Mouse (Mus musculus): ENCODE measurements around the gene Tmem132d. TPM values are rescaled to one million over a fixed set of nuclear protein-coding genes. Genes with fewer than 3 reads are reported as not detected.
A peak's percentile ranks its signal among the peaks of the same experiment; 100 is the strongest.

The Tmem132d gene
- polyA plus RNA-seq, 1 experiment from 2014 or later, result 0.02 TPM

DNA sequence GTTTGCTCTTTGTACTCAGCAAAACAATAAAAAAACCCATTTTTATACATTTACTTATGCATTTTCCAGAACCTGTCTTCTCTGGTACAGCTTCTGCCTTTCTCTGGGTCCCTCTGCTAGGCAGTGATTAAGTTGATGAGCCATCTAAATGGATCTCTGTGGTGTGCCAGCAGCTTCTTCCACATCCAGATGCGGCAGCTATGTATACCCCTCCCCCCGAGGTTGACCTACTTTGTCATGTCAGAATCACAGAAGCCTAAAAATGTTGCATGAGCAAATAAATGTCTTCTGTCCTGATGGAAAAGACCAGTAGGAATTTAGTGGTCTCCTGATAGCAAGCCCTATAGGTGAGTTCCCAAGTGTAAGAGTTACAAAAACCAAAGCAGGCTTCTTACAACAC is 601.1 kb downstream of the Tmem132d start:
- WGBS (ENCODE audit: insufficient replicate concordance), result 65% methylated on average over 2 of the region's 2 CpGs
- no peaks in the 10 kb centered on the region for H3K27me3 ChIP-seq

DNA sequence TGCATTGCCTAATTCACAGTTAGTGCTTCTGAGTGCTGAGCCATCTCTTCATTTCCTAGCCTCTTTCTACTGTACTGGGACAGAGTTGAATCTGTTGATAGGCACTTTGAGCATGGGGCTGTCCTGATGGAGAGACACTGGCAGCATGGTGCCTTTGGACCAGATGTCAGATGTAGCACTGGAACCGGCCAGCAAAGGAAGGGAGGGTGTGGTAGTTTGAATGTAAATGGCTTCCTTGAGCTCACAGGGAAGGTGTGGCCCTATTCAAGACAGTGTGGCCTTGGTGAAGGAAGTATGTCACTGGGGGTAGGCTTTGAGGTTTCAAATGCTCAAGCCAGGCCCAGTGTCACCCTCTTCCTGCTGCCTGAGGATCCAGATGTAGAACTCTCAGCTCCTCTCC is 602.0 kb downstream of the Tmem132d start:
- Histone ChIP-seq H3K4me1 (replicated peaks) (no peaks in the 10 kb centered on the region), H3K4me2 (no peak overlapping the region), H3K27me3 (no peaks in the 10 kb centered on the region), H3K9me3 (replicated peaks) (peaks cover 23% of the 10 kb centered on the region; the same call in 1 of the 2 replicates), H3K9ac (no peak overlapping the region), H3K36me3 (no peaks in the 10 kb centered on the region), H3K4me3 (replicated peaks) (no peak overlapping the region), H3K27ac (no peak overlapping the region)
- no peak for ATAC-seq (ENCODE audit: low read depth)
- 41% methylated on average over 1 of the region's 1 CpGs for WGBS (ENCODE audit: insufficient replicate concordance)
- no peak for DNase-seq

More for the DNA sequence above, 601.1 kb downstream of the Tmem132d start:
- Histone ChIP-seq H3K4me3 (replicated peaks) (no peak overlapping the region), H3K9me3 (replicated peaks) (peaks cover 20% of the 10 kb centered on the region; the same call in 1 of the 2 replicates), H3K9ac (no peak overlapping the region), H3K4me1 (replicated peaks) (no peaks in the 10 kb centered on the region), H3K36me3 (no peaks in the 10 kb centered on the region), H3K4me2 (no peak overlapping the region), H3K27ac (no peak overlapping the region)
- ATAC-seq (ENCODE audit: low read depth) (no peak), DNase-seq (no peak)

DNA sequence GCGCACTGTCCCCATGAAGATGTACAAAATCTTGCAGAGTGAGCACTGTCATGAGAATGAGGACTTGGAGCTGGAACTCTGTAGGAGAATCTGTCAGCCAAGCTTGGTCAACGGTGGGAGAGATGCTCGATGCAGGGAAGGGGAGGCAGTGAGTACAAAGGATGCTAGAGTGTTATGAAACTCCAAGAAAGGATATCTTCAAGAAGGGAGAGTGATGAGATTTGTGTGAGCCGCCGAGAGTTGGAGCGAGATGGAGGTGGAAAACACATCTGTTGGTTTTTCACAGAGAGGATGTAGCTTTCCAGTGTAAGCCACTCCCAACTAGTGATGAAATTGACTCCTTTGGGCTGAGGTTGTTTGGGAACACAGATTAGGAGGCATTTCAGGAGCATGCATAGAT is 604.1 kb downstream of the Tmem132d start:
- 70% methylated on average over 6 of the region's 6 CpGs for WGBS (ENCODE audit: insufficient replicate concordance)

DNA sequence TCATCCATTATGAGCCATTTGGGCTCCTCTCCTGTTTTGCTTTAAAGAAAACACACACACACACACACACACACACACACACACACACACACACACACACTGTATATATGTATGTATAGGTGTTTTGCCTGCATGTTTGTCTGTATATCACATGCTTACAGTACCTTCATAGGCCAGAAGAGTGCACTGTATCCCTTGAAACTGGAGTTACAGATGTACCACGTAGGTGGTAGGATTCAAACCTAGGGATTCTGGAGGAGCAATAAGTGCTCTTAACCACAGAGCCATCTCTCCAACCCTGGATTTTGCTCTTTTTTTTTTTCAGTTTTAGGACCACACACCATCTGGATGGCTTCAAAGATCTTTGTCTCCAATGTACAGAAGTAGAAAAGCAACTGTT is 610.9 kb downstream of the Tmem132d start:
- DNase-seq (no peak), ATAC-seq (ENCODE audit: low read depth) (no peak)
- Histone ChIP-seq H3K27me3 (no peaks in the 10 kb centered on the region), H3K27ac (no peak overlapping the region), H3K4me3 (replicated peaks) (no peak overlapping the region), H3K4me2 (no peak overlapping the region), H3K4me1 (replicated peaks) (no peaks in the 10 kb centered on the region), H3K9me3 (replicated peaks) (peaks cover 28% of the 10 kb centered on the region; the same call in 1 of the 2 replicates), H3K36me3 (no peaks in the 10 kb centered on the region), H3K9ac (no peak overlapping the region)
- 32% methylated on average over 1 of the region's 1 CpGs for WGBS (ENCODE audit: insufficient replicate concordance)

More for the DNA sequence above, 604.1 kb downstream of the Tmem132d start:
- Histone ChIP-seq H3K4me1 (replicated peaks) (no peaks in the 10 kb centered on the region), H3K27ac (no peak overlapping the region), H3K27me3 (no peaks in the 10 kb centered on the region), H3K4me2 (no peak overlapping the region), H3K4me3 (replicated peaks) (no peak overlapping the region), H3K9me3 (replicated peaks) (peaks cover 31% of the 10 kb centered on the region; the same call in 1 of the 2 replicates), H3K36me3 (no peaks in the 10 kb centered on the region), H3K9ac (no peak overlapping the region)
- DNase-seq (no peak), ATAC-seq (ENCODE audit: low read depth) (no peak)

DNA sequence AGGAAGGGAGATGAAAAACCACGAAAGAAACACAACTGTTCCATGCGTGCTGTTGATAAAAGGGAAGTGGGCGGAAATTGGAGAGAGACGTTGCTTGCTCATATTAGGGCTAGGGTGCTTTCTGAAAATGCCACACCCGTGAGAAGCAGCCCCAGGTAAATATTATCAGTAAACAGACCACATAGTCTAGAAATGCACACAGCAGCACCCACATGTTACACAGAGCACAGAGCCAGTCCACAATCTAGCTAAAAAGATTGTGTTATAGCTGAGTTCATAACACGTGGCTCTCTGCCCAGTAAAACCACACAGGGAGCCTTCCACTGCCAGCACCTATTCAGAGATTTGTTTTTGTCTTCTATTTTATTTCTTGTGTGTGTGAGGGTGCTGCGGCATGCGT is 617.6 kb downstream of the Tmem132d start:
- no peak overlapping the region for H3K27ac ChIP-seq
- no peak overlapping the region for H3K4me3 ChIP-seq (replicated peaks)
- no peak overlapping the region for H3K4me2 ChIP-seq
- H3K4me1 ChIP-seq (replicated peaks), result no peaks in the 10 kb centered on the region
- 54% methylated on average over 8 of the region's 8 CpGs for WGBS (ENCODE audit: insufficient replicate concordance)
- no peaks in the 10 kb centered on the region for H3K27me3 ChIP-seq
- DNase-seq, result peak; percentile 6
- no peak for ATAC-seq (ENCODE audit: low read depth)
- H3K9me3 ChIP-seq (replicated peaks), result peaks cover 33% of the 10 kb centered on the region
- H3K9ac ChIP-seq, result no peak overlapping the region
- no peaks in the 10 kb centered on the region for H3K36me3 ChIP-seq

DNA sequence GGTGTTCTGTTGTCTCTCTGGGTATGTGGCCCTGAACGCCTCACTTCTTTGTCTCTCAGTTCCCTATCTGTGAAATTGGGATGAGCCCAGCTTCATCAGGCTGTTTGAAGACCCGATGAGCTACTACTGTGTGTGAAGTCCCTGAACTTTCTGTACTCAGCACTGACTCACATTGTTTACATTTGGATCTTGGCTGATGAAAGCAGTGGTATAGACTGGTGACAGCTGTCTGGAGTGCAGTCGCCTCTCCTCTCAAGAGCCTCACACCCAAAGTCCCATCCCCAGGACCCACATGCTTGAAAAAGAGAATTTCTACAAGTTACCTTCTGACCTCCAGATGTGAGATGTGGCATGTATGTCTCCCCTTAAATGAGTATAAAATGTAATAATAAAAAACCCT is 625.5 kb downstream of the Tmem132d start:
- ATAC-seq (ENCODE audit: low read depth) (no peak), DNase-seq (no peak)
- Histone ChIP-seq H3K4me3 (replicated peaks) (no peak overlapping the region), H3K9ac (no peak overlapping the region), H3K4me2 (no peak overlapping the region), H3K4me1 (replicated peaks) (no peaks in the 10 kb centered on the region), H3K27me3 (no peaks in the 10 kb centered on the region), H3K9me3 (replicated peaks) (peaks cover 21% of the 10 kb centered on the region; the same call in 1 of the 2 replicates), H3K36me3 (no peaks in the 10 kb centered on the region), H3K27ac (no peak overlapping the region)
- 68% methylated on average over 3 of the region's 3 CpGs for WGBS (ENCODE audit: insufficient replicate concordance)

GRCm38 (mm10) chr5:127806850-127807249 is 626.0 kb downstream of the Tmem132d start:
- ATAC-seq (ENCODE audit: low read depth) (no peak), DNase-seq (no peak)
- Histone ChIP-seq H3K9ac (no peak overlapping the region), H3K36me3 (no peaks in the 10 kb centered on the region), H3K4me3 (replicated peaks) (no peak overlapping the region), H3K27ac (no peak overlapping the region), H3K9me3 (replicated peaks) (0 out of 2 replicates have a peak, but pooled peaks cover 15% of the 10 kb centered on the region), H3K4me1 (replicated peaks) (no peaks in the 10 kb centered on the region), H3K27me3 (no peaks in the 10 kb centered on the region), H3K4me2 (no peak overlapping the region)
- 67% methylated on average over 12 of the region's 12 CpGs for WGBS (ENCODE audit: insufficient replicate concordance)

- 51% methylated on average over 4 of the region's 4 CpGs for WGBS (ENCODE audit: insufficient replicate concordance)
- no peak for DNase-seq
- Histone ChIP-seq H3K4me3 (replicated peaks) (no peak overlapping the region), H3K9me3 (replicated peaks) (peaks cover 30% of the 10 kb centered on the region), H3K36me3 (no peaks in the 10 kb centered on the region), H3K27me3 (no peaks in the 10 kb centered on the region), H3K9ac (no peak overlapping the region), H3K4me1 (replicated peaks) (no peaks in the 10 kb centered on the region), H3K27ac (no peak overlapping the region), H3K4me2 (no peak overlapping the region)
- no peak for ATAC-seq (ENCODE audit: low read depth)
These were observed 632.0 kb downstream of the Tmem132d start for GRCm38 (mm10) chr5:127800907-127801306.

- Histone ChIP-seq H3K9me3 (replicated peaks) (peaks cover 46% of the 10 kb centered on the region), H3K4me1 (replicated peaks) (no peaks in the 10 kb centered on the region), H3K36me3 (no peaks in the 10 kb centered on the region), H3K9ac (no peak overlapping the region), H3K27me3 (no peaks in the 10 kb centered on the region), H3K27ac (no peak overlapping the region), H3K4me2 (no peak overlapping the region), H3K4me3 (replicated peaks) (no peak overlapping the region)
- DNase-seq (no peak), ATAC-seq (ENCODE audit: low read depth) (no peak)
- 60% methylated on average over 5 of the region's 5 CpGs for WGBS (ENCODE audit: insufficient replicate concordance)
These were observed 651.7 kb downstream of the Tmem132d start for GRCm38 (mm10) chr5:127781221-127781620.

- no peak overlapping the region for H3K4me2 ChIP-seq
- H3K27me3 ChIP-seq, result no peaks in the 10 kb centered on the region
- peaks cover 28% of the 10 kb centered on the region for H3K9me3 ChIP-seq (replicated peaks)
- H3K36me3 ChIP-seq, result no peaks in the 10 kb centered on the region
- H3K4me3 ChIP-seq (replicated peaks), result no peak overlapping the region
- ATAC-seq (ENCODE audit: low read depth) (no peak), DNase-seq (no peak)
- no peak overlapping the region for H3K27ac ChIP-seq
- WGBS (ENCODE audit: insufficient replicate concordance), result 46% methylated on average over 7 of the region's 7 CpGs
- no peak overlapping the region for H3K9ac ChIP-seq
- H3K4me1 ChIP-seq (replicated peaks), result no peaks in the 10 kb centered on the region
These were observed 657.1 kb downstream of the Tmem132d start for GRCm38 (mm10) chr5:127775749-127776148.

DNA sequence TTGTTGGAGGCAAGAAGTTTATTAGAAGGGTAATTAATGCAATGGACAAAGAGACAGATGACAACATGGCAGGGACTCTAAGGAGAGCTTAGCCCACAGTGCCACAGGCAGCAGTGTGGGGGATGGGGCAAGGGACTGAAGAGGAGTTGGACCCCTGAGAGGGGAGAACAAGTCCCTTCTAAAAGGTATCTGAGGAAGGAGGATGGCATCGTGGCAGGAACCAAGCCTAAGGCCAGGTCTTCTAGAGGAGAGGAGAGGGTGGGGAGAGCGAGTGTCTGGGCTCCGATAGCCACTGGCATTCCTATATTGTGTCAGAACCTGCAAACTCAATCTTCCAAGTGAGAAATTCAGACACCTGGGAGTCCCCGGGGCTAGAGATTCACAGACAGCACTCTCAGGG is 674.3 kb downstream of the Tmem132d start:
- Histone ChIP-seq H3K4me3 (replicated peaks) (no peak overlapping the region), H3K9me3 (replicated peaks) (peaks cover 15% of the 10 kb centered on the region; the same call in 1 of the 2 replicates), H3K9ac (no peak overlapping the region), H3K27me3 (no peaks in the 10 kb centered on the region), H3K27ac (no peak overlapping the region), H3K36me3 (no peaks in the 10 kb centered on the region), H3K4me2 (no peak overlapping the region), H3K4me1 (replicated peaks) (no peaks in the 10 kb centered on the region)
- DNase-seq, result no peak
- ATAC-seq (ENCODE audit: low read depth), result no peak
- 56% methylated on average over 4 of the region's 4 CpGs for WGBS (ENCODE audit: insufficient replicate concordance)

DNA sequence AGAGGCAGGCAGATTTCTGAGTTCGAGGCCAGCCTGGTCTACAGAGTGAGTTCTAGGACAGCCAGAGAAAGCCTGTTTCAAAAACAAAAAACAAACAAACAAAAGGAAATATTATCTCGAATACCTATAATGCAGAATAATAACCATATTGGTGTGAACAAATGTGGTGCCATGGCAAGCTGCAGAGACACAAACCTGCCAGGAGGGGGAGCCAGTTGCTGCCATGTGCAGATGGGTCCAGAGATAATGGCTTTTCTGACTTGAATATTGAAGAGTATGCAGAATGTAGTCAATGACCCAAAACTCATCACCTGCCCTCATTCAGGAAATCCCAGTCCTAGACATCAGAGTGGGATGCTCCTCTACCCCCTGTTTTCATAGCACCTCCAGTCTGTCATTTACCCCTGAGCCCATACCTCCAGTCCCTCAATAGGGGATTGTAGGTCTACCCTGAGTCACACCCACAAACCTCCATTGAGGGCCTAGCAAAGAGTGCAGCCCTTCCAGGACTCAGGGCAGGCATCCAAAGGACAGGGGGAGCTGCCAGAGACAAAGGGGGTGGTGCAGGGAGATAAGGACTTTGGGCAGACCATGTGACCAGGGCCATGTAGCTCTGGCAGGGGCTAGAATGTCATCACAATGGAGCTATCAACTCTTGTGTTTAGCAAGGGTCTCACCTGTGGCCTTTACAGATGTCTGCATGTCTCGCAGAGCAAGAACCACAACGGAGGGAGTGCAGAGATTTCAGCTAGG is 676.0 kb downstream of the Tmem132d start:
- no peak for ATAC-seq (ENCODE audit: low read depth)
- H3K27ac ChIP-seq, result no peak overlapping the region
- H3K36me3 ChIP-seq, result no peaks in the 10 kb centered on the region
- H3K27me3 ChIP-seq, result no peaks in the 10 kb centered on the region
- no peaks in the 10 kb centered on the region for H3K4me1 ChIP-seq (replicated peaks)
- 46% methylated on average over 4 of the region's 4 CpGs for WGBS (ENCODE audit: insufficient replicate concordance)
- peaks cover 22% of the 10 kb centered on the region; the same call in 1 of the 2 replicates for H3K9me3 ChIP-seq (replicated peaks)
- no peak for DNase-seq
- H3K4me2 ChIP-seq, result no peak overlapping the region
- H3K9ac ChIP-seq, result no peak overlapping the region
- no peak overlapping the region for H3K4me3 ChIP-seq (replicated peaks)
